Mouse (Mus musculus) embryonic facial prominence, embryonic 15.5 days (tissue): ENCODE data around the gene Arrdc4. TPM values are rescaled to one million over a fixed set of nuclear protein-coding genes. Genes with fewer than 3 reads are reported as not detected.

Experiments
- ATAC-seq: fragments of 200-750 bp; cut with Nextera tagmentation; 2 replicates; pipeline ENCODE4 v1.8.0; 2017; ENCODE audit warnings: low read depth, moderate TSS enrichment; ENCODE audit not compliant: insufficient number of reproducible peaks, low FRiP score, low TSS enrichment
- H3K27ac ChIP-seq: fragments of 300-500 bp; sonication (generic); replicated peaks from 2 replicates; pipeline ENCODE4 v1.5.1; 2015; ENCODE audit warnings: mild to moderate bottlenecking, inconsistent platforms
- H3K27me3 ChIP-seq: fragments of 300-500 bp; sonication (generic); 2 replicates; pipeline ENCODE4 v1.6.1; 2015; ENCODE audit warnings: inconsistent platforms
- H3K36me3 ChIP-seq: fragments of 300-500 bp; sonication (generic); 2 replicates; pipeline ENCODE4 v1.6.1; 2015; ENCODE audit warnings: mild to moderate bottlenecking, inconsistent platforms
- H3K4me1 ChIP-seq: fragments of 300-500 bp; sonication (generic); 2 replicates; pipeline ENCODE4 v1.6.1; 2015; ENCODE audit warnings: inconsistent platforms
- H3K4me2 ChIP-seq: fragments of 300-500 bp; sonication (generic); replicated peaks from 2 replicates; pipeline ENCODE4 v1.6.1; 2015; ENCODE audit warnings: mild to moderate bottlenecking, inconsistent platforms
- H3K4me3 ChIP-seq: fragments of 300-500 bp; sonication (generic); replicated peaks from 2 replicates; pipeline ENCODE4 v1.5.1; 2015; ENCODE audit warnings: mild to moderate bottlenecking, inconsistent platforms
- H3K9ac ChIP-seq: fragments of 300-500 bp; sonication (generic); 2 replicates; pipeline ENCODE4 v1.6.1; 2015; ENCODE audit warnings: inconsistent platforms
- H3K9me3 ChIP-seq: fragments of 300-500 bp; sonication (generic); replicated peaks from 2 replicates; pipeline ENCODE4 v1.6.1; 2016; ENCODE audit warnings: inconsistent platforms
- WGBS: fragments of 180-500 bp; shearing (Covaris S2); methylation state at CpG from one replicate; pipeline ENCODE4 v1.1.7; 2015; 5-methylcytosine and 5-hydroxymethylcytosine counted together
- polyA plus RNA-seq: library from polyadenylated mRNA; unstranded; fragments of >200 nt; fragmentation: Nextera tagmentation; extraction: Ambion mirVana; gene quantifications from 2 replicates; pipeline ENCODE4 v1.2.1, GENCODE M21; 2015

Gene Arrdc4
- 22.3 and 24.0 TPM in 2 replicates for polyA plus RNA-seq

- Histone ChIP-seq H3K4me2 (peak within 1 kb of the TSS; percentile 71), H3K9ac (peak within 1 kb of the TSS; percentile 63), H3K9me3 (no peaks in the 10 kb centered on the region), H3K36me3 (peaks cover 10% of the 10 kb centered on the region; the same call in 1 of the 2 replicates), H3K4me3 (peak within 1 kb of the TSS; percentile 71), H3K27ac (peak within 1 kb of the TSS; percentile 89), H3K27me3 (no peaks in the 10 kb centered on the region), H3K4me1 (peaks cover 18% of the 10 kb centered on the region)
- under 1% methylated on average over 54 of the region's 54 CpGs for WGBS
- ATAC-seq: peak; percentile 100
Measured at GRCm38 (mm10) chr7:68748761-68749635, at the start of gene Arrdc4. TSS of gene Arrdc4 (minus strand) at chr7:68749241.

- no peaks in the 10 kb centered on the region for H3K9me3 ChIP-seq
- no peaks in the 10 kb centered on the region for H3K36me3 ChIP-seq
- ATAC-seq: no peak
- no peak overlapping the region for H3K4me2 ChIP-seq
- H3K9ac ChIP-seq: no peak overlapping the region
- H3K4me3 ChIP-seq: no peak overlapping the region
- 55% methylated on average over 5 of the region's 5 CpGs for WGBS
- H3K27ac ChIP-seq: no peak overlapping the region
- no peaks in the 10 kb centered on the region for H3K4me1 ChIP-seq
- no peaks in the 10 kb centered on the region for H3K27me3 ChIP-seq
Measured at GRCm38 (mm10) chr7:68795578-68795977, 46.5 kb upstream of the Arrdc4 start.

- Histone ChIP-seq H3K36me3 (no peaks in the 10 kb centered on the region), H3K27ac (no peak overlapping the region), H3K27me3 (no peaks in the 10 kb centered on the region), H3K4me1 (no peaks in the 10 kb centered on the region), H3K9me3 (no peaks in the 10 kb centered on the region), H3K9ac (no peak overlapping the region), H3K4me2 (no peak overlapping the region), H3K4me3 (no peak overlapping the region)
- WGBS: 55% methylated on average over 3 of the region's 3 CpGs
- no peak for ATAC-seq
Measured at GRCm38 (mm10) chr7:68788711-68789110, 39.7 kb upstream of the Arrdc4 start.

- no peaks in the 10 kb centered on the region for H3K27me3 ChIP-seq
- H3K27ac ChIP-seq: no peak overlapping the region
- no peak for ATAC-seq
- H3K9ac ChIP-seq: no peak overlapping the region
- H3K36me3 ChIP-seq: no peaks in the 10 kb centered on the region
- WGBS: 91% methylated on average over 2 of the region's 2 CpGs
- H3K4me2 ChIP-seq: no peak overlapping the region
- no peak overlapping the region for H3K4me3 ChIP-seq
- H3K4me1 ChIP-seq: no peaks in the 10 kb centered on the region
- H3K9me3 ChIP-seq: no peaks in the 10 kb centered on the region
Measured at GRCm38 (mm10) chr7:68771757-68772094, 22.7 kb upstream of the Arrdc4 start.

GRCm38 (mm10) chr7:68770894-68771756 is 22.1 kb upstream of the Arrdc4 start:
- Histone ChIP-seq H3K4me3 (no peak overlapping the region), H3K9me3 (no peaks in the 10 kb centered on the region), H3K27me3 (no peaks in the 10 kb centered on the region), H3K9ac (no peak overlapping the region), H3K4me2 (no peak overlapping the region), H3K27ac (no peak overlapping the region), H3K36me3 (no peaks in the 10 kb centered on the region), H3K4me1 (no peaks in the 10 kb centered on the region)
- 63% methylated on average over 7 of the region's 7 CpGs for WGBS
- ATAC-seq: no peak

- Histone ChIP-seq H3K27me3 (no peaks in the 10 kb centered on the region), H3K4me2 (no peak overlapping the region), H3K4me1 (no peaks in the 10 kb centered on the region), H3K9me3 (no peaks in the 10 kb centered on the region), H3K9ac (no peak overlapping the region), H3K4me3 (no peak overlapping the region), H3K36me3 (no peaks in the 10 kb centered on the region), H3K27ac (no peak overlapping the region)
- ATAC-seq: no peak
- 82% methylated on average over 4 of the region's 4 CpGs for WGBS
Measured at GRCm38 (mm10) chr7:68765926-68766325, 16.9 kb upstream of the Arrdc4 start.

GRCm38 (mm10) chr7:68759148-68759724 is 10.2 kb upstream of the Arrdc4 start:
- ATAC-seq: no peak
- 69% methylated on average over 6 of the region's 6 CpGs for WGBS
- Histone ChIP-seq H3K27me3 (no peaks in the 10 kb centered on the region), H3K27ac (no peak overlapping the region), H3K9ac (no peak overlapping the region), H3K4me2 (no peak overlapping the region), H3K4me3 (no peak overlapping the region), H3K9me3 (no peaks in the 10 kb centered on the region), H3K36me3 (no peaks in the 10 kb centered on the region), H3K4me1 (no peaks in the 10 kb centered on the region)

- 81% methylated on average over 6 of the region's 6 CpGs for WGBS
- Histone ChIP-seq H3K9me3 (no peaks in the 10 kb centered on the region), H3K27me3 (no peaks in the 10 kb centered on the region), H3K4me1 (no peaks in the 10 kb centered on the region), H3K4me2 (no peak overlapping the region), H3K9ac (no peak overlapping the region), H3K27ac (no peak overlapping the region), H3K4me3 (no peak overlapping the region), H3K36me3 (no peaks in the 10 kb centered on the region)
- ATAC-seq: no peak
Measured at GRCm38 (mm10) chr7:68756656-68757204, 7.7 kb upstream of the Arrdc4 start.

- WGBS: 65% methylated on average over 8 of the region's 8 CpGs
- Histone ChIP-seq H3K27me3 (no peaks in the 10 kb centered on the region), H3K4me2 (peak overlapping the region; percentile 71), H3K4me3 (peak overlapping the region; percentile 71), H3K27ac (peak overlapping the region; percentile 55; the same call in 1 of the 2 replicates), H3K9me3 (no peaks in the 10 kb centered on the region), H3K36me3 (0 out of 2 replicates have a peak, but pooled peaks cover under 1% of the 10 kb centered on the region), H3K9ac (no peak overlapping the region), H3K4me1 (peaks cover 18% of the 10 kb centered on the region)
- no peak for ATAC-seq
Measured at GRCm38 (mm10) chr7:68749919-68750318, 878 bp upstream of the Arrdc4 start.

- H3K36me3 ChIP-seq: peaks cover 15% of the 10 kb centered on the region; the same call in 1 of the 2 replicates
- WGBS: 11% methylated on average over 8 of the region's 8 CpGs
- peak overlapping the region; percentile 71 for H3K4me2 ChIP-seq
- ATAC-seq: no peak
- H3K27ac ChIP-seq: peak overlapping the region; percentile 89
- H3K9ac ChIP-seq: peak overlapping the region; percentile 63
- H3K4me1 ChIP-seq: peaks cover 18% of the 10 kb centered on the region
- peak overlapping the region; percentile 71 for H3K4me3 ChIP-seq
- no peaks in the 10 kb centered on the region for H3K9me3 ChIP-seq
- no peaks in the 10 kb centered on the region for H3K27me3 ChIP-seq
Measured at GRCm38 (mm10) chr7:68748361-68748760, 680 bp downstream of the Arrdc4 start.

GRCm38 (mm10) chr7:68744616-68745015 is 4.4 kb downstream of the Arrdc4 start:
- H3K4me3 ChIP-seq: no peak overlapping the region

More at GRCm38 (mm10) chr7:68744616-68745015, 4.4 kb downstream of the Arrdc4 start:
- Histone ChIP-seq H3K9ac (no peak overlapping the region), H3K36me3 (peaks cover 50% of the 10 kb centered on the region), H3K9me3 (no peaks in the 10 kb centered on the region), H3K4me2 (no peak overlapping the region), H3K4me1 (peaks cover 14% of the 10 kb centered on the region), H3K27me3 (no peaks in the 10 kb centered on the region), H3K27ac (no peak overlapping the region)
- WGBS: 77% methylated on average over 9 of the region's 9 CpGs
- ATAC-seq: no peak
